Mouse (Mus musculus): ENCODE data around the gene Gm4858. TPM values are rescaled to one million over a fixed set of nuclear protein-coding genes. Genes with fewer than 3 reads are reported as not detected.
A peak's percentile ranks its signal among the peaks of the same experiment; 100 is the strongest.
"Not testable (repeated sequence)": the region's sequence is repeated elsewhere in the genome, so short reads cannot be mapped to it uniquely, and the experiment has no call there.

Gm4858 gene
- total RNA-seq (2021), result not detected

DNA sequence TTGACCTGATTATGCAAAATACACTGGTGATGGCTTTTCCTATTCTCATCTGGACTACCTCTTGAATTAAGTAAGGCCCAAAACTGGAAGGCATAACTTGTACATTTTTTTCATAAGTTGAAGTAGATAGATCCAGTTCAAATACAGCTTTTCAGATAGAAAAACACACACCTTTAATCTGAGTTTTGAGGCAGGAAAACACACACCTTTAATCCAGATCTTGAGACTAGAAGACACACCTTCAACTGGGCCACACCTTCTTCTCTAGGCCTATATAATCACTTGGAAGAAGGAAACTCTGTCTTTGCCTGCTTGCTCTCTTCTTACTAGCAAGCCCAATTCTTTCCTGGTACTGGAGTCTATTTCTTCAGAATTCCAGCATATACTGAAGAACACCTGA, at the start of gene Gm4858:
Gene Gm4858 (plus strand): TSS at position 301 of the 400 bp plus-strand sequence.
- intact Hi-C loops (cut with DNase I); DNase-seq: not testable (repeated sequence)

DNA sequence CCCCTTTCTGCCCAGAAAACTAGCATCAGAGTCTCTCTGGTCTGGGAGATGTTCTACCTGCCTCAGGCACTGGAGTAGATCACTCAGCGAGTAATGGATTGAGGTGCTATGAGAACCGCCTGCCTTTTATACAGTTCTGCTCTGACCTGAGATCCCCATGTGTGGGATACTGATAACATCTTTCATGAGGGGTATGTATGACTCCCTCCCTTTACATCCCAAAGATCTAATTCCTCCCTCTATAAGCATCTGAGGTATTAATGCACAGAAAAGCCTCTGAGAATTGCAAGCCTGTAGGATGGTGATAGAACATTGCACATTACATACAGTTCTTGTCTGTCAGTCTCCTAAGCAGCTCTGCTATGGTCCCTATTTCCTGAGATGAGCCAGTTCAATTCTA, 49.7 kb upstream of the Gm4858 start, which contains the start of gene Lce1m:
Gene Lce1m (minus strand): TSS at position 101 of the 400 bp plus-strand sequence.
- intact Hi-C loops (cut with DNase I), result no loop called here
- no peak for DNase-seq

DNA sequence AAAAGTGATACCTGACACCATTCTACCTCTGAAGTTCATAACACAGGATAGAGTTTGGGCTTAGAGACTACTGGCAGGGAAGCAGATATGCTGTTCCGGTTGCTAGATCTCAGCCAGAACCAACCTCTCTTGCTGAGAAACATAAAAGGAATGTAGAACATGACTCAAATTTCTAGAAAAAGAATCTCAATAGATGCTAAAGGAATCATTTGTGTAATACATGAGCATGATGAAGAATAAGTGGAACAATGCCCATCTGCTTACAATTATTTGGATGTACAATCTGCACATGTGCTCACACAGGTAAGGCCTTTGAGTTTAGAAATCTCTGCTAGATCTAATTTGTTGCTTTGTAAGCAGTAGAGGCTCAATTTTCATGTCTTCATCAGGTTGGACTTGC, 47.5 kb upstream of the Gm4858 start:
- intact Hi-C loops (cut with DNase I), result loop anchor here (10.0 kb wide), 1 partner anchor 866 kb away; no protein-coding TSS in a partner anchor

DNA sequence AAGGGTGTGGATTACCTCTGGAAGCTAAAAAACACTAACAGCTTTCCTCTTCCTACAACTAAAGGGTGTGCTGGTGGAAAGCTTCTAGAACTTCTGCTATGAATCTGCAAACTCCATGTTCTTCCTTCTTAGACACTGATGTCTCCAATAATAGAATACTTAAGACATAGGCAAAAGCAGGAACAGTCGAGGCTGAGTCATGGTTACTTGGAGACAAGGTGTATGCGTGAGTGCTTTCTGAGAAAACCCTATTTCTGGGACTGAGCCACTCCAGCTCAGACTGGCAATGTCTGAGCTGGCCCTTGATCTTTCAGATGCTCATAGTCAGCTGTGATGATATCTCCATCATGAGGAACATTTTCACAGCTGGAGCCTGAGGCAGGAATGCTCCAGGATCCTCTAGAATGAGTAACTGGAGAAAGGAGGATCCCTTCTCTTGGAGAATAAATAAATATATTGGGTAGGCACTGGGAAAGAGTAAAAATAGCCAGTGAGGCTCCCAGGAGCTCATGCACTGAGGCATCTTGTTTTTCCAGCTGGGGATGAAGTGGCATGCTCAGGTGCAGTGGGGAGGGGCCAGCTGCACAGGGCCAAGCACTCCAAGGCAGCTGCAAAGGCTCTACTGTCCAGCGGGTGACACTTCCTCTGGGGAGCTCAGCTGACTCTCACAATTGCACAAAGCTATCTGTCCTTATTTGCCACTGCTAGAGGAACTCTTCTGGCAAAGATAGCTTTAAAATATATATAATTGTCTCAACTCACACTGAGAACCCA, 45.0 kb upstream of the Gm4858 start:
- intact Hi-C loops (cut with DNase I), result loop anchor here (10.0 kb wide), 1 partner anchor 869 kb away; no protein-coding TSS in a partner anchor

More for the DNA sequence above, 47.5 kb upstream of the Gm4858 start:
- DNase-seq, result no peak

DNA sequence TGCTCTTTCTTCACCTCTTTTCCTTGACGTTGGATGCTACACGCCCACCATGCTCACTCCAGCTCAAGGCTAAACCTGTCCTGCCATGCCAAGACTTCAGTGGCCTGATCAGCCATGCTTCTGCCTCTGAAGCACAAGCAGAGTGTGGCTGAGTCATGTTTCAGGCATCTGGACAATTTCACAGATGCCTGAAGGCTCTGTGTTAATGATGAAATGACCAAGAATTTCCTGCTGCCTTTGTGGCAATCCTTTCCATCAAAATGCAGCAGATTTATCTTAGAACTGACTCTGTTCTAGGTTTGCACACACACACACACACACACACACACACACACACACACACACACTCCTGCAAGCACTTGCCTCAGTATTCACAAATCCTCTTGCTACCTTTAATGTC, 43.1 kb upstream of the Gm4858 start:
- DNase-seq, result no peak
- intact Hi-C loops (cut with DNase I), result loop anchor here (10.0 kb wide), 1 partner anchor 871 kb away; no protein-coding TSS in a partner anchor

More for the DNA sequence above, 45.0 kb upstream of the Gm4858 start:
- no peak for DNase-seq

DNA sequence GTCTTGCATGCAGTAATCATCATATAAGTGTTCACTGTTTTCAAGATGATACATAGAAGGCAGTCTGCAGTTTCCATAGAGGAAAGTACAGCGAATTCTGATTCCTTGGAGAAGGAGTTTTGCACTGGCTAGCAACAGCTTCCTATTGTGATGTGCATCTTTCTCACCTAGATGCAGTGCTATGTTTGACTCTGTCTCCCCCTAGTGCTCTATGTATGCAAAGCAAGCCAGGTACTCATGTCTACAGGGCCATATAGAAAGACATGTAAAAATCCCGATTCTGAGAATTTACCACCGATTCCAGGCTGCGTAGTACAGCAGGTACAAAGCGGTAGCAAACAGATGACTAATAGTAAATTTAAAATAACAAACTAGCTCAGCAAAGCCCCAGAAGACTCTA, 37.2 kb upstream of the Gm4858 start:
- intact Hi-C loops (cut with DNase I), result loop anchor here (10.0 kb wide), 1 partner anchor 127 kb away; no protein-coding TSS in a partner anchor
- peak; percentile 29 for DNase-seq

DNA sequence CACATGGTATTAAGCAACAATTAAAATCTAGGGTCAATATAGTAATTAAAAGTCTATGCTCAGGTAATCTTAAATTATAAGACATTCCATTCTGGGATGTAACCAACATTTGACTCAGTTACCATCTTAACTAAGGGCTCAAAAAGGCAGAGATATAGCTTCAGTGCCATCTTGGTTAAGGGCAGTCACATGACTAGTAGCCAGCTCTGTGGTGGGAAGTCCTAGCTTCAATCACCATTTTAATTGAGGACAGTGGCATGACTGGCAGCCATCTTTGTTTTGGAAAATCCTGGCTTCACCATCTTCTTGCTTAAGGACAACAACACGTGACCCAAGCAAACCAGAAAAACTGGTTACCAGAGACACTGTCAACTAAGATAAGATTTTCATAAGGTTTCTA, 18.4 kb upstream of the Gm4858 start:
- intact Hi-C loops (cut with DNase I), result no loop called here
- no peak for DNase-seq

DNA sequence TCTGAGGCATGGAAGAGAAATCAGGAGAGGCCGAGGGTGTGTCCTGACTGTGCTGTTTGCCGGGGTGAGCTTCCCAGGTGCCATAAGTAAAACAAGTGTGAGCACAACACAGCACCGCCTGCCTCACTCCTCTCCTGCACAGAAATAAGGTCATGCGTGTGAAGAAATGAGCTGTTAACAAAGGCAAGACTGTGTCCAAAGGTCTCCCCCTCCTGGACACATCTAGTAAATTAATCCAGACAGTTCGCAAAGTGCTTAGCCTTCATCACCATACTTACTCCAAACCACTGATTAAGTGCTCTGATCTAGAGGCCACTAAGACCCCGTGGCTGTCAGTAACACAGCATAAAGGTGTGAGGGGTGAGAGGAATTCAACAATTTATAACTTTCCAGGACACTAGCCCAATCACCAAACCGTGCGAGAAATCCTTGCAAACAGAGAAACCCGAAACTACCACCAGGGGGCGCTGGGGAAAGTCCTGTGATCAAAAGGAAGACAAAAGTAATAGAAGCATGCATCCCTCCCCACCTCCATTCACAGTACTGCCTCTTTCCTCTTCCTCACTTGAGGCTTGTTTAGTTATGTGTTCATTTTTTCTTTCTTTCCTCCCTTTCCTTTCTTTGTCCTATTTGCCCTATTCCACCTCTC, 15.7 kb upstream of the Gm4858 start:
- peak; percentile 12 for DNase-seq
- intact Hi-C loops (cut with DNase I), result no loop called here

DNA sequence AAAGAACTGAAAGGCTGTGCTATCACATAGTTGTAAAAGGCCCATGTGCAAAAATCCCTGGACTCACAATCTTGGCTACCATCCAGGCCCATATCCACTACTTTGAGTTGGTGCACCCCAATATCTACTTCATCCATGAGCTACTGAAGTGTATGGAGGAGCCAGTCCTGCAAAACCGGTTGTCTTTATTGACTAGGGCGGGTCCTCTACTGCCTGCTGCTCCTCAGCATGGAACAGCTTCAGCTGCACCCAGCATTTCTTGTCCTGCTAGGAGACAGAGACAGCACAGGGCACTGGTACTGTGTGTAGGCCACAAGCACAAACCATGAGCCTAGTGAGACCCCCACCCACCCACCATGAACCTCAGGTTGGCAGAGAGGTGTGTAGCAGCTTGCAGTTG, 18.0 kb downstream of the Gm4858 start:
- DNase-seq, result no peak
- intact Hi-C loops (cut with DNase I), result no loop called here

DNA sequence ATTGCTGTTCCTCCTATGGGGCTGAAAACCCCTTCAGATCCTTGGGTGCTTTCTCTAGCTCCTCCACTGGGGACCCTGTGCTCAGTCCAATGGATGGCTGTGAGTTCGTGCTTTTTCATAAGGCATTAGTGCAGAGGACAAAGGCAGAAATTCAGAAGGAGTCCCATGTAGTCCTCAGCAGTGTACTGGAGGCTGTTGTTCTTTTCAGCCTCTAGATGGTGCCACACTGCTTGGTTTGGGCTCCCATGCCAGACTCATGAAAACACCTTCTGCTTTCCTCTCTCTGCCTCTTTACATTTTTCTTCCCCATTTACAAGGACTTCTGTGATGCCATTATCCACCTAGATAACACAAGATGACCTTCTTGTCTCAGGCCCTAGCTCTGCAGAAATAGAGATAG, 25.0 kb downstream of the Gm4858 start:
- intact Hi-C loops (cut with DNase I), result loop anchor here (5.0 kb wide), 1 partner anchor 719 kb away; no protein-coding TSS in a partner anchor
- not testable (repeated sequence) for DNase-seq

DNA sequence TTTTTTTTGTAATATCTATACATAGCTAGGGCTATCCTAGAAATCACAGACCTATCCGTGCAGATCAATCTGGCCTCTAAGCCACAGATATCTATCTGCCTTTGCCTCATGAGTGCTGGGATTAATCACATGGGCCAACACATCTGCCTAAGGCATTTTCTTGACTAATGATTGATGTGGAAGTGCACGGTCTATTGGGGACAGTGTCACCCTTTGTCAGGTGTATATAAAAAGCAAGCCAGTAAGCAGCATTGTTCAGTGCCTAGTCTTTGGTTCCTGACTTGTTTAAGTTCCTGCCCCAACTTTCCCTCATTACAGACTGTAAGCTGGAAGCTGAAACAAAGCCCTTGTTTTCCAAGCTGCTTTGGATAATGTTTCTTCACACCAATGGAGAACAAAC, 27.8 kb downstream of the Gm4858 start:
- no peak for DNase-seq
- intact Hi-C loops (cut with DNase I), result no loop called here

DNA sequence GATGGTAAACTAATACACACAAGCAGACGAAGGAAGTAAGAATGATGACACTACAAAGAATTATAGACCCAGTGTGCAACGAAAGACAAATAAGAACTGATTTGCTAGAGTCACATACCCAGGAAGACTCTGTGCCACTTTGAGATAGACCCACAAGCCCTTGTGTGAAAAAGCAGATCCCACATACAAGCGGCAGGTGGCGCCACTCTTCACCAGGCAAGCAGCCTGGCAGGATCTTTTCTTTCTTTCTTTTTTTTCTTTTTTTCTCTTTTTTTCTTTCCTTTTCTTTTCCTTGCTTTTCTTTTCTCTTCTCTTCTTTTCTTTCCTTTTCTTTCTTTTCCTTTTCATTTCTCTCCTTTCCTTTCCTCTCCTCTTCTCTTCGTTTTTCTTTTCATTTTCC, 43.0 kb downstream of the Gm4858 start:
- intact Hi-C loops (cut with DNase I), result no loop called here
- DNase-seq, result peak; percentile 12

DNA sequence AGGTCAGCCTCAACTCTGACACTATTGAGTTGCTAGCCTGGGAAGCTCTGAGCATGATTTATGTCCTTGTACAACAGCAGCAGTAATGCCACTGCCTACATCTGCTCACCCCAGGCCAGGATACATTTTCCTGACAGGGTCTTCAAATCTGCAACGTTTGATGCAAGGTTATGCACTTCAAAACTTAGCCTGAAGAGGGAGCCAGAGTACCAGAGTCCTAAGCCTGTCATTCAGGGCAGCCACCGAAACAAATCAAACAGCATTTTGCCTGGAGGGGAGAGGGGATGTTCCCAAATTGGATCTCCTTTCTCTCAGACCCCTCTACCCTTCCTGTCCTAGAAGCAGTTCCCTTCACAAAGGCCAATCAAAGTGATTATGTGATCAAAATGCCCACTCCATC, 45.9 kb downstream of the Gm4858 start:
- peak; percentile 17 for DNase-seq
- intact Hi-C loops (cut with DNase I), result no loop called here

DNA sequence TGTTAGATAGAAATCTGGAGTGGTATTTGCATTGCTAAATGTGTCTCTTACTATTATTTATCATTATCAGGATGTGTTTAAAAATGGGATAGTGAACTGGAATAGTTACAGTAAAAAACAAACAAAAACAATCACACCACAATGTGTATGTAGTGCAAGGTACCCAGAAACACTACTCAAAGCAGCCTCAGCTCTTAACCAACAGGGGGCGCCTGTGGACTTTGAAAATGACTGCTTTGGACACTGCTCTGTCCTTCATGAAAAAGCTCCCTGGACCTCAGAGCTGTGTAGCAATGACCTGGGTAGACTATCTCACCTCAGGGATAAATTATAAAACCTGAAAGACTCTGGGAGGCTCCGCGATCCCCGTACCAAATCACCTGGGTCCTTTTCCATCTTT, 50.5 kb downstream of the Gm4858 start:
- no peak for DNase-seq
- intact Hi-C loops (cut with DNase I), result no loop called here

Other genes starting within 250 kb of the Gm4858 start
- not detected for gene Kprp, start 241.6 kb upstream of the Gm4858 start, total RNA-seq (2021)
- not detected for gene Lce1l, start 217.5 kb upstream of the Gm4858 start, total RNA-seq (2021)
- not detected for gene 2310050C09Rik, start 198.6 kb upstream of the Gm4858 start, total RNA-seq (2021)
- gene Lce3a, start 142.6 kb upstream of the Gm4858 start, total RNA-seq (2021), result not detected
- not detected for gene Lce3b, start 135.8 kb upstream of the Gm4858 start, total RNA-seq (2021)
- not detected for gene Lce3c, start 124.3 kb upstream of the Gm4858 start, total RNA-seq (2021)
- gene Lce3d, start 111.4 kb upstream of the Gm4858 start, total RNA-seq (2021), result not detected
- gene Lce3e, start 101.8 kb upstream of the Gm4858 start, total RNA-seq (2021), result not detected
- not detected for gene Lce3f, start 76.6 kb upstream of the Gm4858 start, total RNA-seq (2021)
- not detected for gene Crct1, start 53.1 kb upstream of the Gm4858 start, total RNA-seq (2021)
- gene Lce1m, start 49.8 kb upstream of the Gm4858 start, total RNA-seq (2021), result not detected
- gene Crnn, start 76.0 kb downstream of the Gm4858 start, total RNA-seq (2021), result not detected
- not detected for gene Flg2, start 128.5 kb downstream of the Gm4858 start, total RNA-seq (2021)
- not detected for gene Flg, start 204.7 kb downstream of the Gm4858 start, total RNA-seq (2021)

Data from left cerebral cortex, postnatal 4 days (tissue).